Mouse (Mus musculus) brain, embryonic 14.5 days (tissue): ENCODE results near the gene Srgap3.

Source experiments
- CTCF ChIP-seq: fragments of 200-500 bp; IDR thresholded peaks from 2 replicates; pipeline ENCODE4 v1.5.1; 2012; ENCODE audit warnings: inconsistent platforms, mild to moderate bottlenecking, moderate library complexity, borderline replicate concordance; ENCODE audit not compliant: insufficient read depth, insufficient read length; ENCODE audit errors: extremely low read depth
- POLR2A ChIP-seq: fragments of 200-500 bp; IDR thresholded peaks from 2 replicates; pipeline ENCODE4 v1.6.1; 2012; ENCODE audit warnings: mild to moderate bottlenecking, inconsistent platforms, borderline replicate concordance; ENCODE audit not compliant: poor library complexity, insufficient read depth, insufficient read length, severe bottlenecking; ENCODE audit errors: extremely low read depth

DNA sequence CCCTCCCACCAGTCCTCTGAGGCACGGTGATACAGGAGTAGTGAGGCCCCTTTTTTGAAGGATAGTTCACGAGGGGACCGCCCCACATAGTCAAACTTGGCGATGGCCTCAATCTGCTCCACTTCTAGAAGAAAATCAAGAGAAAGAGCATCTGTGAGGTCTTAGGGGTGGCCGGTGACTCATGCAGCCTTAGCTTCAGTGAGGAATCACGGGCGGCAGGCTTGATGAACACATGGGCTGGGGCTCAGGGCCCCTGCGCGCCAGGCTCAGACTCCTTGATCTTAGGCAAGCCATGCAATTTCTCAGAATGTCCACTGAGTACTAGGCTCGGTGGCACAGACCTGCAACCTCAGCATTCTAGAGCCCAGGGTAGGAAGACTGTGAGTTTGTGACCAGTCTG lies 215.7 kb downstream of the Srgap3 start:
- no peak for TF ChIP-seq POLR2A
- TF ChIP-seq CTCF: no peak
